Mouse (Mus musculus) liver, postnatal 0 days (tissue): ENCODE results near the gene Bricd5.

Experiments used
- CTCF ChIP-seq: sonication (generic); IDR thresholded peaks from 2 replicates; pipeline ENCODE4 v1.5.1; 2016; ENCODE audit warnings: antibody characterized with exemption, low read depth
- EP300 ChIP-seq: IDR thresholded peaks from 2 replicates; pipeline ENCODE4 v1.6.1; 2016; ENCODE audit warnings: antibody characterized with exemption, low read depth, mild to moderate bottlenecking

- TF ChIP-seq CTCF (no peak), EP300 (no peak)
Observed at GRCm38 (mm10) chr17:24477053-24477984, 3.6 kb downstream of the Bricd5 start.
